Mouse (Mus musculus): ENCODE results near the gene Serpinb6b.
"Not testable (repeated sequence)": the region's sequence is repeated elsewhere in the genome, so short reads cannot be mapped to it uniquely, and the experiment has no call there.

DNA sequence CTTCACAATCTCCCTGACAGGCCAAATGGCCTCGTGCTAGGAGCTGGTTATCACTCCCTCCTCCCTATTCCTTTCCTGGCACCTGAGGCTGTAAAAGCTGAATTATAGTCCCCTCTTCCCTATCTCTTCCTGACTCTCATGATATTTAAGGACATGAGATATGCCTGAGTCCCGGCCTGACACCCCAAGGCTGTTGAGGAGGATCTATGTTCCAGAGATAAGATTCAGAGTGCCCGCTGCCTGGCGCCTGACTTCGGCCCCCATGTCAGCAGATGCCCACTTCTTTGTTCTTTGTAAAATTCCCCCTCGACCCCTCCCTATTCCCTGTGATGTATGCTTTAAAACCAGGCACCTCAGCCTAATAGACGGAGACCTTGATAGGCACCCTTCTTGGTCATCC is 6.5 kb upstream of the Serpinb6b start:
- not testable (repeated sequence) for TF ChIP-seq CTCF, EP300 (IDR thresholded peaks at IDR 0.05)

Measured in lung, postnatal 0 days (tissue).